Mouse (Mus musculus): ENCODE results near the gene Ubl3. TPM values are rescaled to one million over a fixed set of nuclear protein-coding genes. Genes with fewer than 3 reads are reported as not detected.

Gene Ubl3
- polyA plus RNA-seq, 1 experiment from 2014 or later, result 55.0 TPM

- Histone ChIP-seq H3K9me3 (no peaks in the 10 kb centered on the region), H3K27me3 (replicated peaks) (no peaks in the 10 kb centered on the region), H3K4me3 (no peak overlapping the region), H3K4me1 (no peaks in the 10 kb centered on the region), H3K4me2 (no peak overlapping the region), H3K9ac (no peak overlapping the region), H3K27ac (replicated peaks) (no peak overlapping the region), H3K36me3 (no peaks in the 10 kb centered on the region)
- WGBS, result 73% methylated on average over 7 of the region's 7 CpGs
- ATAC-seq (ENCODE audit: extremely low read depth, insufficient number of reproducible peaks, low FRiP score, low TSS enrichment), result no peak
These were observed 78.2 kb downstream of the Ubl3 start for GRCm38 (mm10) chr5:148474346-148474745.

GRCm38 (mm10) chr5:148468626-148469441, 83.8 kb downstream of the Ubl3 start:
- no peak for ATAC-seq (ENCODE audit: extremely low read depth, insufficient number of reproducible peaks, low FRiP score, low TSS enrichment)
- Histone ChIP-seq H3K27me3 (replicated peaks) (no peaks in the 10 kb centered on the region), H3K4me1 (0 out of 2 replicates have a peak, but pooled peaks cover 3% of the 10 kb centered on the region), H3K4me3 (no peak overlapping the region), H3K9ac (no peak overlapping the region), H3K36me3 (no peaks in the 10 kb centered on the region), H3K4me2 (no peak overlapping the region), H3K27ac (replicated peaks) (no peak overlapping the region), H3K9me3 (no peaks in the 10 kb centered on the region)
- 47% methylated on average over 14 of the region's 14 CpGs for WGBS

GRCm38 (mm10) chr5:148466933-148467607, 85.5 kb downstream of the Ubl3 start:
- Histone ChIP-seq H3K9me3 (no peaks in the 10 kb centered on the region), H3K36me3 (no peaks in the 10 kb centered on the region), H3K4me3 (no peak overlapping the region), H3K4me1 (0 out of 2 replicates have a peak, but pooled peaks cover 3% of the 10 kb centered on the region), H3K4me2 (no peak overlapping the region), H3K27ac (replicated peaks) (no peak overlapping the region), H3K9ac (no peak overlapping the region), H3K27me3 (replicated peaks) (no peaks in the 10 kb centered on the region)
- WGBS, result 42% methylated on average over 8 of the region's 8 CpGs
- ATAC-seq (ENCODE audit: extremely low read depth, insufficient number of reproducible peaks, low FRiP score, low TSS enrichment), result no peak

- peaks cover under 1% of the 10 kb centered on the region; the same call in 1 of the 2 replicates for H3K9me3 ChIP-seq
- no peak overlapping the region for H3K4me3 ChIP-seq
- H3K27me3 ChIP-seq (replicated peaks), result no peaks in the 10 kb centered on the region
- H3K4me2 ChIP-seq, result no peak overlapping the region
- H3K9ac ChIP-seq, result no peak overlapping the region
- 0 out of 2 replicates have a peak, but pooled peaks cover 3% of the 10 kb centered on the region for H3K4me1 ChIP-seq
- no peak for ATAC-seq (ENCODE audit: extremely low read depth, insufficient number of reproducible peaks, low FRiP score, low TSS enrichment)
- 70% methylated on average over 5 of the region's 5 CpGs for WGBS
- no peaks in the 10 kb centered on the region for H3K36me3 ChIP-seq
- no peak overlapping the region for H3K27ac ChIP-seq (replicated peaks)
These were observed 86.5 kb downstream of the Ubl3 start for GRCm38 (mm10) chr5:148466116-148466515.

GRCm38 (mm10) chr5:148465091-148465490, 87.5 kb downstream of the Ubl3 start:
- 0 out of 2 replicates have a peak, but pooled peaks cover 3% of the 10 kb centered on the region for H3K4me1 ChIP-seq
- H3K9me3 ChIP-seq, result peaks cover 7% of the 10 kb centered on the region; the same call in 1 of the 2 replicates

GRCm38 (mm10) chr5:148464489-148464888, 88.1 kb downstream of the Ubl3 start:
- ATAC-seq (ENCODE audit: extremely low read depth, insufficient number of reproducible peaks, low FRiP score, low TSS enrichment), result no peak
- Histone ChIP-seq H3K4me1 (0 out of 2 replicates have a peak, but pooled peaks cover 3% of the 10 kb centered on the region), H3K4me3 (no peak overlapping the region), H3K27ac (replicated peaks) (no peak overlapping the region), H3K9me3 (peaks cover 7% of the 10 kb centered on the region; the same call in 1 of the 2 replicates), H3K9ac (no peak overlapping the region), H3K4me2 (no peak overlapping the region), H3K36me3 (no peaks in the 10 kb centered on the region), H3K27me3 (replicated peaks) (no peaks in the 10 kb centered on the region)
- 66% methylated on average over 7 of the region's 7 CpGs for WGBS

More at GRCm38 (mm10) chr5:148465091-148465490, 87.5 kb downstream of the Ubl3 start:
- H3K27me3 ChIP-seq (replicated peaks), result no peaks in the 10 kb centered on the region
- H3K36me3 ChIP-seq, result no peaks in the 10 kb centered on the region
- no peak overlapping the region for H3K4me2 ChIP-seq
- no peak for ATAC-seq (ENCODE audit: extremely low read depth, insufficient number of reproducible peaks, low FRiP score, low TSS enrichment)
- H3K4me3 ChIP-seq, result no peak overlapping the region
- WGBS, result 88% methylated on average over 9 of the region's 9 CpGs
- H3K9ac ChIP-seq, result no peak overlapping the region
- H3K27ac ChIP-seq (replicated peaks), result no peak overlapping the region

GRCm38 (mm10) chr5:148463783-148464294, 88.8 kb downstream of the Ubl3 start:
- WGBS, result 79% methylated on average over 6 of the region's 6 CpGs
- H3K9me3 ChIP-seq, result peaks cover 7% of the 10 kb centered on the region; the same call in 1 of the 2 replicates
- H3K4me1 ChIP-seq, result 0 out of 2 replicates have a peak, but pooled peaks cover under 1% of the 10 kb centered on the region
- ATAC-seq (ENCODE audit: extremely low read depth, insufficient number of reproducible peaks, low FRiP score, low TSS enrichment), result no peak
- H3K9ac ChIP-seq, result no peak overlapping the region
- H3K36me3 ChIP-seq, result no peaks in the 10 kb centered on the region
- H3K27ac ChIP-seq (replicated peaks), result no peak overlapping the region
- no peaks in the 10 kb centered on the region for H3K27me3 ChIP-seq (replicated peaks)
- no peak overlapping the region for H3K4me3 ChIP-seq
- H3K4me2 ChIP-seq, result no peak overlapping the region

Other genes with a start within 250 kb of the Ubl3 start
- gene Slc7a1, start 152.9 kb downstream of the Ubl3 start, polyA plus RNA-seq (2015; fragmentation: Nextera tagmentation; extraction: Ambion mirVana), result 16.2 and 17.3 TPM in 2 replicates